Mouse (Mus musculus) midbrain, embryonic 14.5 days (tissue): Measurements from ENCODE around the gene Fads3. TPM values are rescaled to one million over a fixed set of nuclear protein-coding genes. Genes with fewer than 3 reads are reported as not detected.

Experiments used
- ATAC-seq: fragments of 200-750 bp; cut with Nextera tagmentation; 2 replicates; pipeline ENCODE4 v1.8.0; 2017; ENCODE audit warnings: moderate number of reproducible peaks, moderate library complexity; ENCODE audit not compliant: low FRiP score, low TSS enrichment
- DNase-seq: peaks from one replicate; pipeline ENCODE4 v3.0.0-alpha.2; 2015
- H3K27ac ChIP-seq: fragments of 300-500 bp; sonication (generic); replicated peaks from 2 replicates; pipeline ENCODE4 v1.5.1; 2014; ENCODE audit warnings: mild to moderate bottlenecking, low read depth, low read length, moderate library complexity
- H3K27me3 ChIP-seq: fragments of 300-500 bp; sonication (generic); 2 replicates; pipeline ENCODE4 v1.6.1; 2014; ENCODE audit warnings: low read length, control low read depth, mixed read lengths; ENCODE audit not compliant: control insufficient read depth, insufficient read depth
- H3K36me3 ChIP-seq: fragments of 300-500 bp; sonication (generic); 2 replicates; pipeline ENCODE4 v1.6.1; 2014; ENCODE audit warnings: low read length, control low read depth; ENCODE audit not compliant: control insufficient read depth, insufficient read depth
- H3K4me1 ChIP-seq: fragments of 300-500 bp; sonication (generic); 2 replicates; pipeline ENCODE4 v1.6.1; 2014; ENCODE audit warnings: mild to moderate bottlenecking, antibody characterized with exemption, low read length, control low read depth; ENCODE audit not compliant: control insufficient read depth, insufficient read depth
- H3K4me2 ChIP-seq: fragments of 300-500 bp; sonication (generic); 2 replicates; pipeline ENCODE4 v1.6.1; 2014; ENCODE audit warnings: mild to moderate bottlenecking, low read length, moderate library complexity
- H3K4me3 ChIP-seq: fragments of 300-500 bp; sonication (generic); replicated peaks from 2 replicates; pipeline ENCODE4 v1.5.1; 2014; ENCODE audit warnings: low read depth, low read length
- H3K9ac ChIP-seq: fragments of 300-500 bp; sonication (generic); replicated peaks from 2 replicates; pipeline ENCODE4 v1.6.1; 2014; ENCODE audit warnings: mild to moderate bottlenecking, low read length, moderate library complexity
- H3K9me3 ChIP-seq: fragments of 300-500 bp; sonication (generic); 2 replicates; pipeline ENCODE4 v1.6.1; 2016; ENCODE audit warnings: low read length, control low read depth, mixed read lengths; ENCODE audit not compliant: control insufficient read depth
- WGBS: fragments of 180-500 bp; shearing (Covaris S2); extraction: QIAGEN DNeasy Blood & Tissue Kit; methylation state at CpG from one replicate; pipeline ENCODE4 v1.1.7; 2014; 5-methylcytosine and 5-hydroxymethylcytosine counted together
- polyA plus RNA-seq: library from polyadenylated mRNA; unstranded; fragments of >200 nt; fragmentation: Nextera tagmentation; extraction: Ambion mirVana; gene quantifications from 2 replicates; pipeline ENCODE4 v1.2.1, GENCODE M21; 2014

Fads3 gene
- polyA plus RNA-seq, 1 experiment from 2014 or later = 15.4 TPM

GRCm38 (mm10) chr19:10053692-10054260, 12.4 kb downstream of the Fads3 start:
- 94% methylated on average over 10 of the region's 10 CpGs for WGBS
- no peaks in the 10 kb centered on the region for H3K27me3 ChIP-seq
- H3K27ac ChIP-seq = no peak overlapping the region
- no peaks in the 10 kb centered on the region for H3K9me3 ChIP-seq
- H3K36me3 ChIP-seq = no peaks in the 10 kb centered on the region
- H3K4me3 ChIP-seq = no peak overlapping the region
- no peak overlapping the region for H3K9ac ChIP-seq
- no peaks in the 10 kb centered on the region for H3K4me1 ChIP-seq
- DNase-seq (no peak), ATAC-seq (no peak)
- H3K4me2 ChIP-seq = no peak overlapping the region

DNA sequence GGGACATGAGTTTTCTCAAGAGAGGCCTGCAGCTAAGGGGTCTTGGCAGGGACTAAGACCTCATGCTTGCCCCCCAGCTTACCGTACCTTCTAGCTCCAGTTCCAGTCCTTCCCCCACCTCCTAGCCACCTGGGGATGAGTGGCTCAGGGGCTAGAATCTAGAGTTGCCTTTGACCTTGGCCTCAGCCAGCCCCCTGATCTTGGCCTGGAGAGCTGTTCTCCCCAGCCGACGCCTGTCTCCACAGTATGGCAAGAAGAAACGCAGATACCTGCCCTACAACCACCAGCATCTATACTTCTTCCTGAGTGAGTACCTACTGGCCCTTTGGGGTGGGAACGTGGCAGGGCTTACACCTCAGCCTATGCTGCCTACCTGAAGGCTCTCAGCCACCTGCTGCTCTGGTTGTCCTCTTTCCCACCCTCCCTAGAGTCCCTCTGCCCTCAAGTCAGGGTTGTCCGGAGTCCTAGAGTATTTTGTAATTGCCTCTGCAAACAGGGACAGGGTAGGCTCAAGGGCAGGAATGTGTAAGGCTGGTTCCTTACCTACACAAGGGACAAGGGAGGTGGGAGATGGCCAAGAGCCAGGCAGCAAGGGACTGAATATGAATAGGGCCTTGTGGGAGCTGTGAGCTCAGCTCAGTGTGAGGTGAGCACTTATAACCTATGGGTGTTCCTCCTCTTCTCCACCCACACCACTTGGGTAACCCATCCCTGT, 13.1 kb downstream of the Fads3 start:
- Histone ChIP-seq H3K9me3 (no peaks in the 10 kb centered on the region), H3K36me3 (no peaks in the 10 kb centered on the region), H3K27ac (no peak overlapping the region), H3K4me2 (no peak overlapping the region), H3K4me1 (no peaks in the 10 kb centered on the region), H3K4me3 (no peak overlapping the region), H3K9ac (no peak overlapping the region), H3K27me3 (no peaks in the 10 kb centered on the region)
- 91% methylated on average over 6 of the region's 6 CpGs for WGBS
- ATAC-seq = no peak
- no peak for DNase-seq

- no peak overlapping the region for H3K4me3 ChIP-seq
- no peak for ATAC-seq
- no peak overlapping the region for H3K27ac ChIP-seq
- no peak overlapping the region for H3K9ac ChIP-seq
- 84% methylated on average over 3 of the region's 3 CpGs for WGBS
- H3K36me3 ChIP-seq = no peaks in the 10 kb centered on the region
- no peak overlapping the region for H3K4me2 ChIP-seq
- DNase-seq = no peak
- H3K9me3 ChIP-seq = no peaks in the 10 kb centered on the region
- no peaks in the 10 kb centered on the region for H3K4me1 ChIP-seq
- no peaks in the 10 kb centered on the region for H3K27me3 ChIP-seq
Observed at GRCm38 (mm10) chr19:10055261-10055660, 13.9 kb downstream of the Fads3 start.

DNA sequence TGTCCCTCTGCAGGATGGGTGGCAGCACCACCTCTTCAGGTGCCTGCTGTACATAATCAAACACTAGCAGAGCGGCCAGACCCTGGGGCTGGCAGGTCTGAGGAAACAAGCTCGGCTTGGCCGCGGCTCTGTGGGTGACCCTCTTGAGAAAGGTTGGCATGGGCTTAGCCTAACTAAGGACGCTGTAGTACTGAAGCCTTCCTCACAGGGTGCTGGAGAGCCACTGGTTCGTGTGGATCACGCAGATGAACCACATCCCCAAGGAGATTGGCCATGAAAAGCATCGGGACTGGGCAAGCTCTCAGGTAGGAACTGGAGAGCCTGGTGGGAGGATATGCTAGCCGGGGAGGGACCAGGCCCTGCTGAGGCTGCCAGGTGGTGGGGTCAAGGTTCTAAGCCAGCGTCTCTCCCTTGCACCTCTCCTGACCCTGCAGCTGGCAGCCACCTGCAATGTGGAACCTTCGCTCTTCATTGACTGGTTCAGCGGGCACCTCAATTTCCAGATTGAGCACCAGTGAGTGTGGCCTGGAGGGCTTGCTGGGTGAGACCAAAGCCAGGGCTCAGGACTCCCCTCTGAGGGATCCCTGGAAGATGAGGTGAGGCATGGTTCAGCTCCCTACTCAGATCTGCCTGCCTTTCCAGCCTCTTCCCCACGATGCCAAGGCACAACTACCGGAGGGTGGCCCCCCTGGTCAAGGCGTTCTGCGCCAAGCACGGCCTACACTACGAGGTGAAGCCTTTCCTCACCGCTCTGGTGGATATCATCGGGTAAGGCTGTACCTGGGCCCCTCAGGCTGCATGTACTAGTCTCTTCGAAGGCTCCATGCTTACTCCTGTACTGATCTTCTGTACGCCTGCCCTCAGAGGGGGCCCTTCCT, 14.7 kb downstream of the Fads3 start:
- Histone ChIP-seq H3K9me3 (no peaks in the 10 kb centered on the region), H3K4me2 (no peak overlapping the region), H3K9ac (no peak overlapping the region), H3K4me3 (no peak overlapping the region), H3K27ac (no peak overlapping the region), H3K27me3 (no peaks in the 10 kb centered on the region), H3K36me3 (no peaks in the 10 kb centered on the region), H3K4me1 (no peaks in the 10 kb centered on the region)
- ATAC-seq (no peak), DNase-seq (no peak)
- WGBS = 83% methylated on average over 22 of the region's 22 CpGs

GRCm38 (mm10) chr19:10056686-10057085, 15.3 kb downstream of the Fads3 start:
- 90% methylated on average over 3 of the region's 3 CpGs for WGBS
- Histone ChIP-seq H3K27me3 (no peaks in the 10 kb centered on the region), H3K4me2 (no peak overlapping the region), H3K4me1 (no peaks in the 10 kb centered on the region), H3K9me3 (no peaks in the 10 kb centered on the region), H3K27ac (no peak overlapping the region), H3K4me3 (no peak overlapping the region), H3K36me3 (peaks cover 4% of the 10 kb centered on the region), H3K9ac (no peak overlapping the region)
- no peak for ATAC-seq
- no peak for DNase-seq

- no peak overlapping the region for H3K27ac ChIP-seq
- H3K4me3 ChIP-seq = no peak overlapping the region
- no peak for DNase-seq
- H3K4me2 ChIP-seq = no peak overlapping the region
- H3K9ac ChIP-seq = no peak overlapping the region
- 71% methylated on average over 11 of the region's 11 CpGs for WGBS
- ATAC-seq = no peak
- peaks cover 15% of the 10 kb centered on the region for H3K36me3 ChIP-seq
- no peaks in the 10 kb centered on the region for H3K27me3 ChIP-seq
- no peaks in the 10 kb centered on the region for H3K9me3 ChIP-seq
- H3K4me1 ChIP-seq = no peaks in the 10 kb centered on the region
Observed at GRCm38 (mm10) chr19:10057486-10058351, 16.4 kb downstream of the Fads3 start.

DNA sequence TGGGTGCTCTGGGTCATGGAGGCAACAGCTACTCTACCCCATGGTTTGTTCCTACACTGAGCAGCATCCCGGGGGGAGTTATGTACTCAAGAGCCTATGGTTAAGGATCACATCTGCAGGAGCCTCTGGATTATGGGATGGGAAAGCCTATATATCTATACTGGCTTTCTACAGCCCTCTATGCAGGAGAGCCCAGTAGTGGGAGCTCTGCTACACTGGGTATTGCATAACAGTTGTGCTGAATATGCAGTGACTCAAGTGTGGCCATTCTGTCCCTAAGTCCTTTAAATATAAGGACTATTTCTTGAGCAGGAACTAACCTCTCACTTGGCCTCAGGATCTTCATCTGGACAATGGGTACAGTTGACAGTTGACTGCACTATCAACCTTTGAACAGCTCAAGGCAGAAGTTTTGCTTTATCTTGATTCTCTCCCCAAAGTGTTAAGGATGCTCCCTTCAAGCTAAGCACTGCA, 17.0 kb downstream of the Fads3 start:
- no peak overlapping the region for H3K9ac ChIP-seq
- 97% methylated on average over 1 of the region's 1 CpGs for WGBS
- no peaks in the 10 kb centered on the region for H3K9me3 ChIP-seq
- ATAC-seq (no peak), DNase-seq (no peak)
- H3K27ac ChIP-seq = no peak overlapping the region
- no peaks in the 10 kb centered on the region for H3K4me1 ChIP-seq
- H3K4me3 ChIP-seq = no peak overlapping the region
- no peak overlapping the region for H3K4me2 ChIP-seq
- peaks cover 21% of the 10 kb centered on the region for H3K36me3 ChIP-seq
- no peaks in the 10 kb centered on the region for H3K27me3 ChIP-seq

DNA sequence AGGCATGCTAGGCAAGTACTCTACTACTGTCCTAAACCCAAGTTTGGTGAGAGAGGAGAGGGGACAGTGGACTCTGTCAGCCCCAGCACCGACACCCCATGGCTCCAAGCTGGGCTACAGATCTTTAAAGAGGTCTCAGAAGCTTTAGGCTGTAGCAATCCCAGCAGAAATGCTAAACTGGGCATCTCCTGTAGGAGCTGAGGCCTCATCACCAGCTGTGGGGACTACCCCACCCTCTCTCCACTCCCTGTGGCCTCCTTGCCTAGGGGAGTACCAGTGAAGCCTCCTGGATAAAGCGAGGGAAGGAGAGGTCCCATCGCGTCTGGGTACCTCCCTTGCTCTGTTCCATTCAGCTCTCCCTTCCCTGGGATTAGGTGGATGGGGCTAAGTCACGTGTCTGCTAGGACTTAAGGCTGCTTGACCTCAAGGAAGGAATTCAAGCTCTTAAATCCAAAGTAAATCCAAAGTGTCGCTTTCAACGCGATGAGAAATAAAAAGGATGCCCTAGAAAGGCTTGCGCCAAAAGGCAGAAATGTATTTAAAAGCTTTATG, 17.6 kb downstream of the Fads3 start:
- H3K36me3 ChIP-seq = peaks cover 27% of the 10 kb centered on the region
- H3K9ac ChIP-seq = no peak overlapping the region
- H3K4me1 ChIP-seq = no peaks in the 10 kb centered on the region
- no peak overlapping the region for H3K4me2 ChIP-seq
- DNase-seq = no peak
- H3K27me3 ChIP-seq = no peaks in the 10 kb centered on the region
- ATAC-seq = no peak
- H3K4me3 ChIP-seq = no peak overlapping the region
- H3K27ac ChIP-seq = no peak overlapping the region
- no peaks in the 10 kb centered on the region for H3K9me3 ChIP-seq
- WGBS = 52% methylated on average over 9 of the region's 9 CpGs
